Mouse (Mus musculus) E14TG2a.4 (cell line): Measurements from ENCODE around the gene Olfr417.
"Not testable (repeated sequence)": the region's sequence is repeated elsewhere in the genome, so short reads cannot be mapped to it uniquely, and the experiment has no call there.

Experiments used
- H3K27me3 ChIP-seq: 2 replicates; pipeline ENCODE4 v1.6.1; 2014; ENCODE audit warnings: low read length, control low read depth; ENCODE audit not compliant: insufficient read depth
- H3K36me3 ChIP-seq: 2 replicates; pipeline ENCODE4 v1.6.1; 2014; ENCODE audit warnings: low read length, control low read depth; ENCODE audit not compliant: insufficient read depth
- H3K4me1 ChIP-seq: replicated peaks from 2 replicates; pipeline ENCODE4 v1.6.1; 2014; ENCODE audit warnings: low read depth, low read length, control low read depth
- H3K4me3 ChIP-seq: replicated peaks from 2 replicates; pipeline ENCODE4 v1.5.1; 2014; ENCODE audit warnings: mild to moderate bottlenecking, low read length
- H3K9me3 ChIP-seq: 2 replicates; pipeline ENCODE4 v1.6.1; 2014; ENCODE audit warnings: low read length, control low read depth
- CTCF ChIP-seq: conservative IDR thresholded peaks from 2 replicates; pipeline ENCODE4 v1.5.1; 2014; ENCODE audit warnings: low read length
- NANOG ChIP-seq: IDR thresholded peaks from 2 replicates; pipeline ENCODE4 v1.6.1; 2014; ENCODE audit warnings: borderline replicate concordance, low read length, mixed read lengths
- POU5F1 ChIP-seq: IDR thresholded peaks from 2 replicates; pipeline ENCODE4 v1.6.1; 2014; ENCODE audit warnings: low read length, borderline replicate concordance

Olfr417 gene

DNA sequence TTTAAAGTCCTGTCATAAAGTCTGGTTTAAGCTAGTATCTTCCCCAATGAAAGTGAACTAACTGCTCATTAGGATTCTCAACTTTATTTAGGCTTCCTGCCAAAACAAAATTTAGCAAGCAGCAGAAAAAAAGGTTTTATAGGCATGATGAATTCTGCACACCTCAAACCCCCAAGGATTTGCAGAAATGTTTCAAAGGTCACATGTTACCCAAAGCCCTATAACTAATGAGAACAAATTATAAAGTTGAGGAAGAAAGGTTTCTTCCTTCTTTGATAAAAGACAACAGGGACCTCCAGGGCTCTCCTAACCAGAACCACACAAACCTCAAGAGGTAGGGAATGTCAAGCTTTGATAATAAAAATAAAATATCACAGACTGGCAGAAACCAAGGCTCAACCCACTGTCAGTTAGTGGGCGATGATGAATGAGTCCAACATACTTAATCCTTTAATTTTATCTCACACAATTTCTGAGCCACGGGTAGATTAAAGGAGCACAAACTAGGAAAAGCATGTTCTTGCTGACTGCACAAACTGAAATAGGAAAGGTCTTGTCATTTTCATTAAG, at the start of gene Olfr417:
TSS of gene Olfr417 (plus strand) at position 241 of the 570 bp plus-strand sequence.
- Histone ChIP-seq H3K9me3 (no peaks in the 10 kb centered on the region), H3K4me3 (no peak within 1 kb of the TSS), H3K36me3 (no peaks in the 10 kb centered on the region), H3K4me1 (no peaks in the 10 kb centered on the region), H3K27me3 (no peaks in the 10 kb centered on the region)
- TF ChIP-seq NANOG (no peak), POU5F1 (no peak), CTCF (no peak)

GRCm38 (mm10) chr1:174317308-174317707, 47.6 kb upstream of the Olfr417 start:
- no peaks in the 10 kb centered on the region for H3K36me3 ChIP-seq
- no peaks in the 10 kb centered on the region for H3K4me1 ChIP-seq
- no peaks in the 10 kb centered on the region for H3K9me3 ChIP-seq
- TF ChIP-seq POU5F1 (no peak), CTCF (no peak), NANOG (no peak)
- no peaks in the 10 kb centered on the region for H3K27me3 ChIP-seq
- no peak overlapping the region for H3K4me3 ChIP-seq

- no peaks in the 10 kb centered on the region for H3K27me3 ChIP-seq
- H3K4me3 ChIP-seq = no peak within 1 kb of the TSS
- H3K36me3 ChIP-seq = no peaks in the 10 kb centered on the region
- no peaks in the 10 kb centered on the region for H3K9me3 ChIP-seq
- H3K4me1 ChIP-seq = no peaks in the 10 kb centered on the region
- TF ChIP-seq POU5F1 = no peak
Measured at GRCm38 (mm10) chr1:174330218-174330617, 34.7 kb upstream of the Olfr417 start, which contains the start of gene Mptx1. Mptx1 (plus strand) TSS chr1:174330518.

- H3K4me1 ChIP-seq, H3K4me3 ChIP-seq, H3K36me3 ChIP-seq, H3K9me3 ChIP-seq, H3K27me3 ChIP-seq: not testable (repeated sequence)
Measured at GRCm38 (mm10) chr1:174353636-174354035, 11.3 kb upstream of the Olfr417 start.

DNA sequence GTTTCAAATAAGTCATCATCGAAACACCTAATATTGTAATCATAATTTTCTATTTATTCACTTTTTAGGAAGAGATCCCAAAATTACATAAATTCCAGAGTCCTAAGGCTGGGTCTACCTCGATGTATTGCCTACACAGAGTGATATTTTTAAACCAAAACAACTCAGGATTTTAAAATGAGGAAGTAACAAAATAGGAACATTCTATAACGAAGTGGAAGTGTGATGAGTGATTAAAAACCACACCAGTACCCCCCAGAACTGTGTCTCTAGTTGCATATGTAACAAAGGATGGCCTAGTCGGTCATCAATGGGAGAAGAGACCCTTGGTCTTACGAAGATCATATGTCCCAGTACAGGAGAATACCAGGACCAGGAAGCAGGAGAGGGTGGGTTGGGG, 10.3 kb upstream of the Olfr417 start:
- Histone ChIP-seq H3K27me3 (no peaks in the 10 kb centered on the region), H3K36me3 (no peaks in the 10 kb centered on the region), H3K9me3 (no peaks in the 10 kb centered on the region), H3K4me3 (no peak overlapping the region), H3K4me1 (no peaks in the 10 kb centered on the region)
- TF ChIP-seq NANOG (no peak), CTCF (no peak), POU5F1 (no peak)

DNA sequence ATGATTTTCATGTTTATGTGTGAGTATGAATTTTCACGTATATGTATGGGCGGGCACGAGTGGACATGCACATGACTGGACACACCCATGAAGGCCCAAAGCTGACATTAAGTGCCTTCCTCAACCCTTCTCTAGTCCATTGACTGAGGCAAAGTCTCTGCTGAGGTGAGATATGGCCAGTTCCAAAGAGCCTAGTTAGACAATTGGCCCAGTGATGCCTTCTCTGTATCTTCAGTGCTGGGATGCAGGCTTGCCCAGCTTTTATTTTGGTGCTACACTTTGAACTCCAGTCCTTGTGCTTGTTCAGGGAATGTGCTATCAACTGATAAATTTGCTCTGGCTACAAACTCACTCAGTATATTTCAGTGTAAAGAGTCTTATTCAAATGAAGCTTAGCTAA, 8.9 kb downstream of the Olfr417 start:
- no peaks in the 10 kb centered on the region for H3K36me3 ChIP-seq
- H3K9me3 ChIP-seq = no peaks in the 10 kb centered on the region
- no peaks in the 10 kb centered on the region for H3K4me1 ChIP-seq
- no peak for TF ChIP-seq CTCF
- no peak for TF ChIP-seq NANOG
- TF ChIP-seq POU5F1 = no peak
- no peaks in the 10 kb centered on the region for H3K27me3 ChIP-seq
- H3K4me3 ChIP-seq = no peak overlapping the region

- Histone ChIP-seq H3K4me1 (no peaks in the 10 kb centered on the region), H3K27me3 (no peaks in the 10 kb centered on the region), H3K9me3 (no peaks in the 10 kb centered on the region), H3K36me3 (no peaks in the 10 kb centered on the region), H3K4me3 (no peak within 1 kb of the TSS)
- no peak for TF ChIP-seq NANOG
- no peak for TF ChIP-seq CTCF
- TF ChIP-seq POU5F1 = no peak
Measured at GRCm38 (mm10) chr1:174390746-174391145, 25.8 kb downstream of the Olfr417 start, which contains the start of gene Olfr248. Olfr248 (plus strand) TSS chr1:174391046.

GRCm38 (mm10) chr1:174422959-174423358, 58.0 kb downstream of the Olfr417 start:
- no peaks in the 10 kb centered on the region for H3K9me3 ChIP-seq
- TF ChIP-seq NANOG (no peak), CTCF (no peak), POU5F1 (no peak)
- H3K27me3 ChIP-seq = no peaks in the 10 kb centered on the region

DNA sequence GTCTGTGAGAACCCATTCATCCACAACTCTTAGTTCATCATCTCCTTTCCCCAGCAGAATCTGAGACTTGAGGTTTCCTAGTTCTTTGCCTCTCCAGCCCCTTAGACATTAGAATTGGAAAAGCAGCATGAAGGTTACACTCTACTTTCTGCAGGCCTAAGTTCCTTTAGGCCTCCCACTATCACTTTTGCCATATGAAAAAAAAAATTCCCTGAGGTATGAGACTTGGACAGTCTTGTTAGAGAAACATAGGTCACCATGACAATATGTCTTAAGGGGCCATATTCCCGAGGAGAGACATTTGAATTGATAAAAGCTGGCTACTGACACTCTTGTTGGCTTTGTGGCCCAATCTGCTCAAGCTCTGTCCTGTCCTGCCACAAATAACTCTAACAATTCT, 58.8 kb downstream of the Olfr417 start, which contains the start of gene Olfr414:
TSS of gene Olfr414 (plus strand) at position 301 of the 400 bp plus-strand sequence.
- TF ChIP-seq NANOG = no peak
- TF ChIP-seq POU5F1 = no peak
- TF ChIP-seq CTCF = no peak
- no peaks in the 10 kb centered on the region for H3K36me3 ChIP-seq

More at GRCm38 (mm10) chr1:174422959-174423358, 58.0 kb downstream of the Olfr417 start:
- no peak overlapping the region for H3K4me3 ChIP-seq
- H3K36me3 ChIP-seq = no peaks in the 10 kb centered on the region
- peaks cover 2% of the 10 kb centered on the region; the same call in 1 of the 2 replicates for H3K4me1 ChIP-seq

More for the DNA sequence above, 58.8 kb downstream of the Olfr417 start, which contains the start of gene Olfr414:
- Histone ChIP-seq H3K27me3 (no peaks in the 10 kb centered on the region), H3K9me3 (no peaks in the 10 kb centered on the region), H3K4me1 (peaks cover 2% of the 10 kb centered on the region; the same call in 1 of the 2 replicates), H3K4me3 (no peak within 1 kb of the TSS)
